Mouse (Mus musculus) stomach, postnatal 0 days (tissue): ENCODE results near the gene Paqr7.

Source experiments
- CTCF ChIP-seq: IDR thresholded peaks from 2 replicates; pipeline ENCODE4 v1.5.1; 2016; ENCODE audit warnings: antibody characterized with exemption, low read depth, mild to moderate bottlenecking, moderate library complexity
- EP300 ChIP-seq: optimal IDR thresholded peaks from 2 replicates; pipeline ENCODE3; 2016; ENCODE audit warnings: antibody characterized with exemption

DNA sequence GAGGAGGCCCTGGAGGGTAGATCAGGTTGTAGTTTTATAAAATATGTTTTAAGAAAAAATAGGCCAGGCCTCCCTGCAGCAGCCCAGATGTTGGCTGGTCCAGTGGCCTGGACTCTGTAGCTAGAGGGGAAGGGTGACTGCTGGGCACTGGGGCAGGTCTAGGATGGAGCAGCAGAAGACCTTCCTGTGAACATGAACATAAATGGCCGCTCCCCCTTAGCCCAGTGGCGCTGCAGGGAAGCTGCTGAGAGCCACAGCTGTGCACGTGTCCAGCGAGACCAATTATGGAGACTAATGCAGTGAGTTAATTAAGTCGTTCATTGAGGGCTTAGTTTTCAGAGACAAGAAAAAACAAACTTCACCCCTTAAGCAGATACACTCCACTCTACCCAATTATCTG, 29.3 kb downstream of the Paqr7 start:
- no peak for TF ChIP-seq CTCF
- TF ChIP-seq EP300 = no peak
